Mouse (Mus musculus) cerebellum, adult 2 months (tissue): ENCODE measurements at regions not wholly inside any gene's neighbourhood (a gene's known extent, or its start where the extent isn't known, plus 50 kb on each side); places are given as distances from the start of the nearest gene placed in this dataset.

Source experiments
- CTCF ChIP-seq: fragments of 200-500 bp; IDR thresholded peaks from 2 replicates; pipeline ENCODE4 v1.5.1; 2011; ENCODE audit warnings: low read depth, mild to moderate bottlenecking, control low read depth, low read length, moderate library complexity, borderline replicate concordance; ENCODE audit not compliant: insufficient read depth
- POLR2A ChIP-seq: fragments of 200-500 bp; IDR thresholded peaks from 2 replicates; pipeline ENCODE4 v1.6.1; 2011; ENCODE audit warnings: low read length, control low read depth, borderline replicate concordance; ENCODE audit not compliant: insufficient read depth

- TF ChIP-seq POLR2A (no peak), CTCF (no peak)
These were observed 153.6 kb upstream of the Klf14 start for GRCm38 (mm10) chr6:31112293-31113077.
